Mouse (Mus musculus) limb, embryonic 15.5 days (tissue): ENCODE measurements at regions not wholly inside any gene's neighbourhood (a gene's known extent, or its start where the extent isn't known, plus 50 kb on each side); places are given as distances from the start of the nearest gene placed in this dataset.

Experiments used
- ATAC-seq: fragments of 200-750 bp; cut with Nextera tagmentation; 2 replicates; pipeline ENCODE4 v1.8.0; 2017; ENCODE audit warnings: low read depth, moderate TSS enrichment; ENCODE audit not compliant: insufficient number of reproducible peaks, low FRiP score, low TSS enrichment
- H3K27ac ChIP-seq: fragments of 300-500 bp; sonication (generic); 2 replicates; pipeline ENCODE4 v1.5.1; 2015; ENCODE audit warnings: moderate library complexity, mild to moderate bottlenecking, inconsistent platforms
- H3K27me3 ChIP-seq: fragments of 300-500 bp; sonication (generic); 2 replicates; pipeline ENCODE4 v1.6.1; 2015; ENCODE audit warnings: inconsistent platforms
- H3K36me3 ChIP-seq: fragments of 300-500 bp; sonication (generic); 2 replicates; pipeline ENCODE4 v1.6.1; 2015; ENCODE audit warnings: inconsistent platforms
- H3K4me1 ChIP-seq: fragments of 300-500 bp; sonication (generic); 2 replicates; pipeline ENCODE4 v1.6.1; 2015; ENCODE audit warnings: inconsistent platforms
- H3K4me2 ChIP-seq: fragments of 300-500 bp; sonication (generic); 2 replicates; pipeline ENCODE4 v1.6.1; 2015; ENCODE audit warnings: mild to moderate bottlenecking, inconsistent platforms
- H3K4me3 ChIP-seq: fragments of 300-500 bp; sonication (generic); 2 replicates; pipeline ENCODE4 v1.5.1; 2015; ENCODE audit warnings: mild to moderate bottlenecking, inconsistent platforms
- H3K9ac ChIP-seq: fragments of 300-500 bp; sonication (generic); 2 replicates; pipeline ENCODE4 v1.6.1; 2015; ENCODE audit warnings: inconsistent platforms
- H3K9me3 ChIP-seq: fragments of 300-500 bp; sonication (generic); 2 replicates; pipeline ENCODE4 v1.6.1; 2016; ENCODE audit warnings: inconsistent platforms
- WGBS: fragments of 180-500 bp; shearing (Covaris S2); methylation state at CpG from one replicate; pipeline ENCODE4 v1.1.7; 2015; 5-methylcytosine and 5-hydroxymethylcytosine counted together

DNA sequence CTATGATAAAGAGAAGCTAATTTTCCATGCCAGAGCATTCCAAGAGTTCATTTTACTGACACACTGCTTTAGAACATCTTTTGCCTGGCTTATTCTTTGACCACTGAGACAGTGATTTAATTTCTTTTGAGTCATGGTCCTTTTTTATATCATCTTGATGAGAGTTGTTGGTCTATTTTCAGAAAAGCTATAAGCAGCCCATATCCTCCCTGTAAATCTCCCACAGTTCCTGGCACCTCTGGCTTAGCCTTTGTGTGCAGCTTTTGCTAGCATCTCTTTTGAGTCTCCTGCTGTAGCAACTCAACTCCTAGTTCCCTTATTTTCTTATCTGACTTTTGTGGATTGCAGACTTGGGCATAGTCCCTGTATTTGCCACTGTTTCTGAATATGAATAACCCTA lies 207.5 kb upstream of the 4931417E11Rik start:
- H3K9ac ChIP-seq, result no peak overlapping the region
- H3K9me3 ChIP-seq, result no peaks in the 10 kb centered on the region
- H3K27ac ChIP-seq, result no peak overlapping the region

DNA sequence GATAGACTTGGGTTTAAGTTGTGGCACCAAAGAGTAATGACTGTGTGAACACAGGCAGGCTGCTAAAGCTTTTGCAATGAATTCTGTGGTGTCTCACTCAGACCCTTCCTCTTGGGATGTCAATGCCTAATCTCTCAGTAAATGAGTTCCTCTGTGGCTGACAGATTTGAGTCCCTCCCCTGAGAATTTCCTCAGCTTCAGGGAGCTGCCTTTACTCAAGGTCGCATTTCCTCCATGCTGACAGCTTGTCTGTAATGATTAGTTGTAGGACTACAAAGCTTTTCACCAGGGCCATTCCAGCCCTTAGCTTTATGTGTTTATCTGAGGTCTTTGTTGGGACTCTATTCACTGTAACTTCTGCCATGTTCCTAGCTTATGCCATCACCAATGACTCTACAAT lies 199.9 kb upstream of the 4931417E11Rik start:
- 29% methylated on average over 1 of the region's 1 CpGs for WGBS
- no peak overlapping the region for H3K9ac ChIP-seq
- H3K4me3 ChIP-seq, result no peak overlapping the region
- ATAC-seq, result no peak
- no peaks in the 10 kb centered on the region for H3K9me3 ChIP-seq
- H3K36me3 ChIP-seq, result no peaks in the 10 kb centered on the region
- no peaks in the 10 kb centered on the region for H3K4me1 ChIP-seq
- no peak overlapping the region for H3K4me2 ChIP-seq
- no peaks in the 10 kb centered on the region for H3K27me3 ChIP-seq
- H3K27ac ChIP-seq, result no peak overlapping the region

More for the DNA sequence above, 207.5 kb upstream of the 4931417E11Rik start:
- Histone ChIP-seq H3K27me3 (no peaks in the 10 kb centered on the region), H3K36me3 (no peaks in the 10 kb centered on the region), H3K4me3 (no peak overlapping the region), H3K4me1 (no peaks in the 10 kb centered on the region), H3K4me2 (no peak overlapping the region)
- no peak for ATAC-seq

DNA sequence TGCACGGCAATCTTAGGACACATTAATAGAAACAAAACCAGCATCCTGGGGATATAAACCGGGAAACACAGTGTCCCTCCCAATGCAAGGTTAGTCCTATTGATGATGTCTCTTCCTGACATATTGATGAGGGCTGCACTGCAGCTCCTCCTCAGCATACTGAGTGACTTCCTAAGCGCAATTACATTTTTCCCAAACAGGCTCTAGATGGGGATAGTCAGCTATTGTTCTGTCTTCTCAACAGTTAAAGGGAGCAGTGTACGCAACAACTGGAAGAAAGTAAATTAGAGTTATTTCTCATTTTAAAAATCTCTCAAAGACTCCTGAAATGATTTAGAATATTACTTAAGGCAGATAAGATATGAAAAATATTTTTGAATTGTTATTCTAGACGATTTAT lies 189.5 kb upstream of the 4931417E11Rik start:
- Histone ChIP-seq H3K36me3 (no peaks in the 10 kb centered on the region), H3K4me2 (no peak overlapping the region), H3K27ac (no peak overlapping the region), H3K9ac (no peak overlapping the region), H3K4me3 (no peak overlapping the region), H3K4me1 (no peaks in the 10 kb centered on the region), H3K27me3 (no peaks in the 10 kb centered on the region), H3K9me3 (no peaks in the 10 kb centered on the region)
- no peak for ATAC-seq
- WGBS, result 62% methylated on average over 5 of the region's 5 CpGs

DNA sequence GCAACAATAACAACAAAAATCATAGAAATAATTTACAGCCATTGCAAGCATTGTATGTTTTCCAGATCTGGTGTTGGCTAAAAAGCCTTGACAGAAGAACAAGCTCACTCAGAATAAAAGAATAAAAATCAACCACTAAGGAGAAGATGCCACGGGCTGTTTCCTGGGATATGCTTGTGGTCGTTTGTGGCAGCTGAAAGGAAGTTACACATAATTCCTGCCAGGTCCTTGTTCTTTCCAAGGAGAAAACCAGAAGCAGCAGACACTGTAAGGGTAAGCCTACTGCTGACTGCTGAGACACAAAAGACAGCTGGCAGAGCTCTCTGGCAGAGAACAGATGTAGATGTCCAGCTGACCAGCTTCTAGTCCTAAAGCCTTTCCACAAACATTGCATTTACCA lies 175.9 kb upstream of the 4931417E11Rik start:
- Histone ChIP-seq H3K9me3 (no peaks in the 10 kb centered on the region), H3K36me3 (no peaks in the 10 kb centered on the region), H3K27ac (no peak overlapping the region), H3K27me3 (no peaks in the 10 kb centered on the region), H3K4me3 (no peak overlapping the region), H3K4me1 (no peaks in the 10 kb centered on the region), H3K9ac (no peak overlapping the region), H3K4me2 (no peak overlapping the region)
- 27% methylated on average over 2 of the region's 2 CpGs for WGBS
- no peak for ATAC-seq

DNA sequence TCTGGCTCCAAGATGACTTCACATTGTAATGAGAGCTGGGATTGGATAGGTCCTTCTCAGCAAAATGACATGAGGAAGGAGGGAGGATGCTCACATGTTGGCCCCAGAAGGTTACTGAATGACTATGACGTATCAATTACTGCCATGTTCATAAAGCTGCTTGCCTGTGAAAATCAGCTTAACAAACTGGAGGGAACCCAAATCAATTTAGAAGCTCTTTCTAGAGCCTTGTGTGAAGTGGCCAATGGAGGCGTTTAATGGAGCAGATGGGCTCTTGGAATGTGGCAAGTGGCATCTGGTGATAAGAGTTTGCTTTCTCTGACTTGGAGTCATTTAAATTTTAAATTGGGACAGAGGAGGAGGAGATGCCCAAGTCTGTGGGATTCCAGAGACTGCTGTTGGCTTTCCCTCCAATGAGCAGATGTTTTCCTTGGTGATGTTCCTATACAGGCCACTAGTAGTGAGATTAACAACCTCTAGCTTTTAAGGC lies 175.4 kb upstream of the 4931417E11Rik start:
- no peak overlapping the region for H3K9ac ChIP-seq
- no peak overlapping the region for H3K4me3 ChIP-seq
- H3K36me3 ChIP-seq, result no peaks in the 10 kb centered on the region
- no peak overlapping the region for H3K27ac ChIP-seq
- 60% methylated on average over 2 of the region's 2 CpGs for WGBS
- no peaks in the 10 kb centered on the region for H3K4me1 ChIP-seq
- H3K27me3 ChIP-seq, result no peaks in the 10 kb centered on the region
- H3K4me2 ChIP-seq, result no peak overlapping the region
- no peak for ATAC-seq
- H3K9me3 ChIP-seq, result no peaks in the 10 kb centered on the region

DNA sequence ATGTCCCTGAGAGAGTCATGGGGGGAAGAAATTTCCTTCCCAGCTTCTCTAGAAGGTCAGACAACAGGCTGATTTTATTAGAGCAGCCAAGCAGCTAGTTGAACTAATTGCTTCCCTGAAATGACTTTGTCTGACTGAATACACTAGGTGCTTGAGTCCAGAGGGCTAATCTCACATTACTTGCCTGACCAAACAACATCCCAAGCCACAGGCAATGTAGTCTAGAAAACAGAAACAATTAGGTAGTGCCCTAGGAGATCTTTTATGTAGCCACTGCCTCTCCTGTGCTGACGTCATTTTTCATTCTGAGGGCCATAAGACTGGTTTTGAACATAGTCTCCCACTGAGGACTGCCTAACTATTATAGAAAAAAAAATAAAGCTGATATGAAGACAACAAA lies 159.1 kb upstream of the 4931417E11Rik start:
- Histone ChIP-seq H3K4me1 (no peaks in the 10 kb centered on the region), H3K27me3 (no peaks in the 10 kb centered on the region), H3K27ac (no peak overlapping the region), H3K4me2 (no peak overlapping the region), H3K36me3 (no peaks in the 10 kb centered on the region), H3K9ac (no peak overlapping the region), H3K9me3 (no peaks in the 10 kb centered on the region), H3K4me3 (no peak overlapping the region)
- no peak for ATAC-seq
- WGBS, result 29% methylated on average over 1 of the region's 1 CpGs

DNA sequence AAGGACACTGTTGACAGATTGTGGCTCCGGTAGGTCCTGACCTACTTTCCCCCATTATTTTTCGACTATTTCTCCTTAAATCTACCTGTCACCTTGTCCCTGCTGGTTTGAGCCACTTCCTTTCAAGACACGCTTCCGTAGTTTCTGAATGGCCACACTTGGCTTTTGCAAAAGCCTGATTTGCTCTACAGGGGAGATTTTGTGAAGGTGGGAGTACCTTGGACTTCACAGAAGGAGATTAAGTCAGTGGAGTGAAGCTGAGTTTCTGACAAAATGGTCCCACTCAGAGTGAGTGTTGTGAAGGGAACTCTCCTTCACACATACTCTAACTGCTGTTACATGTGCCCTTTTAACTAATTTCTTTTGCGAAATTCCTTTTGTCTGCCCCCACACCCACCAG lies 157.0 kb upstream of the 4931417E11Rik start:
- 59% methylated on average over 5 of the region's 5 CpGs for WGBS
- ATAC-seq, result no peak
- no peaks in the 10 kb centered on the region for H3K4me1 ChIP-seq
- H3K9me3 ChIP-seq, result no peaks in the 10 kb centered on the region
- H3K27me3 ChIP-seq, result no peaks in the 10 kb centered on the region
- no peak overlapping the region for H3K4me2 ChIP-seq
- no peaks in the 10 kb centered on the region for H3K36me3 ChIP-seq
- H3K4me3 ChIP-seq, result no peak overlapping the region
- H3K27ac ChIP-seq, result no peak overlapping the region
- H3K9ac ChIP-seq, result no peak overlapping the region

DNA sequence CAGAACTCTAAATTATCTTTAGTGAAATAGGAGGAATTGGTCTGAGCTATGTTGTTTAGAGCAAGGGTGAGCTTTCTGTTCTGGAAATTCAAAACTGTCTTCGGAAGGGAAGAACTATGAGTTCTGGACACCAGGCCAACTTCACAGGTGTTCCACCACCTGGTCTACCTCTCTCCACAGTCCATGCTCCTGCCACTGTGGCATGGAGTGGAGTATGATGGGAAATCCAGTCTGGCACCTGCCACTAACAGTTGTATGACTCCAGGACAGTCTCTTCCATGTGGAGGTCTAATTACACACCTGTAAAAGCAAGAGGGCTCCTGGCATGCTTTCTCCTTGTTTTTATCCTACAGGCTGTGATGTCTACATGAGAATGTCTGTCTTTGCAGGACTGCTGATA lies 154.7 kb upstream of the 4931417E11Rik start:
- H3K9me3 ChIP-seq, result no peaks in the 10 kb centered on the region
- 86% methylated on average over 1 of the region's 1 CpGs for WGBS
- no peaks in the 10 kb centered on the region for H3K4me1 ChIP-seq
- H3K9ac ChIP-seq, result no peak overlapping the region
- H3K27ac ChIP-seq, result no peak overlapping the region
- H3K27me3 ChIP-seq, result no peaks in the 10 kb centered on the region
- no peak overlapping the region for H3K4me2 ChIP-seq
- no peak for ATAC-seq
- no peaks in the 10 kb centered on the region for H3K36me3 ChIP-seq
- no peak overlapping the region for H3K4me3 ChIP-seq

DNA sequence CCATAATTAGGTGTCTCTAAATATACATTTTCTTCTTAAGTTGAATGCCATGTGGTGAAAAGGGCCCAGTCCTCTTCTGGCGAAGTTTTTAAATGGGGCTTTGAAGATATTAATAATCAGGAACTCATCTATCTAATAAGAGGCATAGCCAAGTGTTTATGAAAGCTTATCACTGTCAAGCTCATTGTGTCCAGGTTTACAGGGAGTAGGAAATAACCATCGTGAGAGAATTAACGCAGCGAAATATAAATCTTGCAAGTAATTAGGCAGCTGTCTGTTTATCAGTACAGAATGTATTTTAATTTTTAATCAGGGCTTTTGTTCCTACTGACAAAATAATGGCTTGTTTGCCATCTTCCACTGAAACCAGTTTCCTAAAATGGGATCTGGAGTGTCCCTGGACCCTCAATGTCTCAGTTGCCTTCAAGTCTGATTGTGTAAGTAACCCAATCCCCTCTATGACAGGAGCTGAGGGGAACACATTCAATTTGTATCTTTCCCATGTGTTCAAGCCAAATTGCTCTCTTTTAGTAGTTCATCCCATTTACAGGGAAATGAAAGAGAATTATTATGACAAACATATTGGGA lies 152.5 kb upstream of the 4931417E11Rik start:
- 85% methylated on average over 4 of the region's 4 CpGs for WGBS
- no peak overlapping the region for H3K4me2 ChIP-seq
- H3K9ac ChIP-seq, result no peak overlapping the region
- H3K4me1 ChIP-seq, result no peaks in the 10 kb centered on the region
- H3K27ac ChIP-seq, result no peak overlapping the region
- ATAC-seq, result no peak
- H3K27me3 ChIP-seq, result no peaks in the 10 kb centered on the region
- no peaks in the 10 kb centered on the region for H3K9me3 ChIP-seq
- H3K4me3 ChIP-seq, result no peak overlapping the region
- no peaks in the 10 kb centered on the region for H3K36me3 ChIP-seq

DNA sequence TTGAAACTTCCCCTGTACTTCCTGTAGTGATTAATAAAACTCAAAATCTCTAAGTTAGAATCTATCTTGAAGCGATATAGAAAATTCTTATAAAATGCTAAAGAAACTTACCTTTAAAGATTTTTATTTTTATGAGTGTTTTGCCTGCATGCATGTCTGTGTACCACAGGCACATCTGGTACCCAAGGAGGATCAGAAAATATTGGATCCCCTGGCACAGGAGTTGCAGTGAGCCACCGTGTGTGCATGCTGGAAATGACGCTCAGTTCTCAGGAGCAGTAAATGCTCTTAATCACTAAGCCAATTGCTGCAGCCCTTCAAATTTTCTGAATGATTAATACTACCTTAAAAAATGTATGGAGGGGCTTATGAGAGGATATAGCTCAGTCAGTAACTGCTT lies 142.8 kb upstream of the 4931417E11Rik start:
- Histone ChIP-seq H3K4me2 (no peak overlapping the region), H3K4me3 (no peak overlapping the region), H3K36me3 (no peaks in the 10 kb centered on the region), H3K4me1 (peaks cover 2% of the 10 kb centered on the region; the same call in 1 of the 2 replicates), H3K27me3 (no peaks in the 10 kb centered on the region), H3K9ac (no peak overlapping the region), H3K9me3 (no peaks in the 10 kb centered on the region), H3K27ac (no peak overlapping the region)
- ATAC-seq, result no peak
- 16% methylated on average over 3 of the region's 3 CpGs for WGBS

DNA sequence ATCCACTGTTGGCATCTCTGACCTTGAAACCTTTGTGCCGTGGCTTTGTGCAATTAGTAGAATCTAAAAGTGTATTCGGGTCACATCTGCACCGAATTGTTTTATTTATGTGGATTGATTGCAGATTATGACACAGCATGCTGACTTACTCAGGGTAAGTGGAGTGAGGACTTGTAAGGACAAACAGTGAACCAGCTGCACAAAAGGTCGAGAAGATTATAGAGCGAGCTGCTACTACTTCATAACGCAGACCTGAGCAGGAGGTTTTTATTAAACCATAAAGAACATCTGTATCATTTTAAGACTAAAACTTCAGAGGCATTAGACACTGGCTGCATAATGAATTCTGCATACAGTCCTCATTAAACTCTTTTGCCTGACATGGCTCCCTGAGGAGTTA lies 142.4 kb upstream of the 4931417E11Rik start:
- no peaks in the 10 kb centered on the region for H3K27me3 ChIP-seq
- 25% methylated on average over 6 of the region's 6 CpGs for WGBS
- no peak overlapping the region for H3K4me3 ChIP-seq
- no peak overlapping the region for H3K4me2 ChIP-seq
- H3K9ac ChIP-seq, result no peak overlapping the region
- no peak for ATAC-seq
- peaks cover 2% of the 10 kb centered on the region; the same call in 1 of the 2 replicates for H3K4me1 ChIP-seq
- H3K36me3 ChIP-seq, result no peaks in the 10 kb centered on the region
- H3K9me3 ChIP-seq, result no peaks in the 10 kb centered on the region
- H3K27ac ChIP-seq, result no peak overlapping the region

DNA sequence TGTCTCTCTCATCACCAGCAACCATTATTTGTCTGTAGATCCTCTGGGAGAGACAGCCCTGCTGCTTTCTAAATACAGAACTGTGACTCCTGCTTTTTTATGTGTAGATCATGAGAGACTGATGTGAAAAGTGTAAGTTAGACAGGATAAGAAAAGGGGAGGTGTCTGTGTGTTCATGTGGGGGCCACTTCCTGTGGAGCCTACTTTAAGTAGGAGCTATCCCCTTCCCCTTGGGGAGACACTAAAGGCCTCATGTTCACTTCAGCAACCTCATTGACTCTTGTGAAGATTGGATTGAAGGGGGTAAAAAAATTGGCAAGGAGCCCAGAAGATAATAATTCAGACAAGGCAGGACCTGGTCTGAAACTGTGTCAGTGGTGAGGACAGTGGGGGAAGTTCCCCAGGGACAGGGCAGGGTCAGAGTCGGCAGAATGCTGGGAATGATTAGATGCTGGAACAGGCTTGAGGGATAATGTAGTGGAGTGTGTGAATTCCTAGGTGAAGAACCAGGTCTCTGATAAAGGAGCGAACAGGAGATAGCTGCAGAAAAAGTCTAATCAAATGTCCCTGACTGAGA lies 140.7 kb upstream of the 4931417E11Rik start:
- no peak overlapping the region for H3K4me2 ChIP-seq
- no peaks in the 10 kb centered on the region for H3K27me3 ChIP-seq
- 49% methylated on average over 2 of the region's 2 CpGs for WGBS
- no peak overlapping the region for H3K9ac ChIP-seq
- H3K36me3 ChIP-seq, result no peaks in the 10 kb centered on the region
- no peak overlapping the region for H3K4me3 ChIP-seq
- no peaks in the 10 kb centered on the region for H3K9me3 ChIP-seq
- H3K27ac ChIP-seq, result no peak overlapping the region
- 0 out of 2 replicates have a peak, but pooled peaks have one; percentile 44 for ATAC-seq
- peaks cover 2% of the 10 kb centered on the region; the same call in 1 of the 2 replicates for H3K4me1 ChIP-seq

DNA sequence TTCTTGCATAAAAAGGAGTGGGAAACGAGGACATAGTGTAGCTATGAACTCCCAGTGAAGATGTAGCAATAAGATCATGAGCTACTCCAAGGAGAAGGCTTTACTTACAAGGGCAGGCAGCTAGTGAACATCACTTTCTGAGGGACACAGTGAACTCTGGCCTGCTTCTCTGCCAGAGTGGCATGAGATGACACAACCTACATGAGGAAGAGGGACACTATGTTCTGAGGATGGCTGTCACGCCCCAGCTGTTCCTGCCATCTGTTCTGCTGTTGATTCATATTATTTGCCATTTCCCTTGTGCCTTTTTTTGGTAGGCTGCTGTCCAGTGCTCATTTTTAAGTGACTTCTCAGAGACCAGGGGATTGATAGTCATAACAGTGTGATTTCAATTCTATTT lies 118.2 kb upstream of the 4931417E11Rik start:
- H3K9ac ChIP-seq, result no peak overlapping the region
- ATAC-seq, result no peak
- no peak overlapping the region for H3K27ac ChIP-seq
- no peaks in the 10 kb centered on the region for H3K4me1 ChIP-seq
- WGBS, result 64% methylated on average over 2 of the region's 2 CpGs
- H3K4me3 ChIP-seq, result no peak overlapping the region
- H3K9me3 ChIP-seq, result no peaks in the 10 kb centered on the region
- no peak overlapping the region for H3K4me2 ChIP-seq
- no peaks in the 10 kb centered on the region for H3K36me3 ChIP-seq
- H3K27me3 ChIP-seq, result no peaks in the 10 kb centered on the region
